Mouse (Mus musculus): ENCODE measurements around the gene Mrm3. TPM values are rescaled to one million over a fixed set of nuclear protein-coding genes. Genes with fewer than 3 reads are reported as not detected.

The Mrm3 gene
- polyA plus RNA-seq, 1 experiment, result 17.8 TPM

GRCm38 (mm10) chr11:76216049-76216540, 27.4 kb upstream of the Mrm3 start:
- peaks cover 5% of the 10 kb centered on the region for H3K36me3 ChIP-seq (ENCODE audit: control insufficient read depth, insufficient read depth)

GRCm38 (mm10) chr11:76216681-76217389, 26.7 kb upstream of the Mrm3 start:
- Histone ChIP-seq H3ac (ENCODE audit: control insufficient read depth, insufficient read length) (peak overlapping the region; percentile 10), H3K79me2 (ENCODE audit: control insufficient read depth, insufficient read depth) (peaks cover 12% of the 10 kb centered on the region), H3K4me3 (peak overlapping the region; percentile 88), H3K36me3 (ENCODE audit: control insufficient read depth, insufficient read depth) (peaks cover 5% of the 10 kb centered on the region), H3K4me2 (ENCODE audit: low read depth) (peak overlapping the region; percentile 93), H3K27me3 (ENCODE audit: control insufficient read depth, insufficient read depth, insufficient read length) (no peaks in the 10 kb centered on the region)
- peak; percentile 3 for TF ChIP-seq USF1 (IDR thresholded peaks at IDR 0.05; ENCODE audit: low read depth)
- TF ChIP-seq CEBPB (IDR thresholded peaks at IDR 0.05; ENCODE audit: insufficient read depth, poor library complexity, severe bottlenecking), result no peak
- no peak for TF ChIP-seq TCF12 (IDR thresholded peaks at IDR 0.05; ENCODE audit: insufficient read depth, poor library complexity, severe bottlenecking)
- TF ChIP-seq POLR2A (IDR thresholded peaks at IDR 0.05; ENCODE audit: insufficient read length, low read depth), result no peak

More at GRCm38 (mm10) chr11:76216049-76216540, 27.4 kb upstream of the Mrm3 start:
- H3K79me2 ChIP-seq (ENCODE audit: control insufficient read depth, insufficient read depth), result peaks cover 12% of the 10 kb centered on the region
- no peaks in the 10 kb centered on the region for H3K27me3 ChIP-seq (ENCODE audit: control insufficient read depth, insufficient read depth, insufficient read length)
- peak overlapping the region; percentile 93 for H3K4me2 ChIP-seq (ENCODE audit: low read depth)
- TF ChIP-seq TCF3 (IDR thresholded peaks at IDR 0.05; ENCODE audit: insufficient read length, low read depth), result no peak
- no peak for TF ChIP-seq CEBPB (IDR thresholded peaks at IDR 0.05; ENCODE audit: insufficient read depth, poor library complexity, severe bottlenecking)
- peak overlapping the region; percentile 88 for H3K4me3 ChIP-seq
- no peak overlapping the region for H3ac ChIP-seq (ENCODE audit: control insufficient read depth, insufficient read length)

- H3K79me2 ChIP-seq (ENCODE audit: control insufficient read depth, insufficient read depth), result peaks cover 12% of the 10 kb centered on the region
- no peak for TF ChIP-seq CEBPB (IDR thresholded peaks at IDR 0.05; ENCODE audit: insufficient read depth, poor library complexity, severe bottlenecking)
- TF ChIP-seq REST (IDR thresholded peaks at IDR 0.05; ENCODE audit: insufficient read depth, insufficient read length), result no peak
- TF ChIP-seq MAX (IDR thresholded peaks at IDR 0.05; ENCODE audit: low read depth), result peak; percentile 43
- peak in 1 of 3 experiments; percentile 38 for TF ChIP-seq MYOD1 (IDR thresholded peaks at IDR 0.05; ENCODE audit: control insufficient read depth in 1 of 3, insufficient read length in 2 of 3, low read depth in 2 of 3)
- TF ChIP-seq POLR2AphosphoS2 (IDR thresholded peaks at IDR 0.05; ENCODE audit: insufficient read length, low read depth), result peak; percentile 95
- TF ChIP-seq USF1 (IDR thresholded peaks at IDR 0.05; ENCODE audit: low read depth), result no peak
- TF ChIP-seq SRF (IDR thresholded peaks at IDR 0.05; ENCODE audit: control insufficient read depth, insufficient read length, low read depth), result no peak
- no peak for TF ChIP-seq TCF3 (IDR thresholded peaks at IDR 0.05; ENCODE audit: insufficient read length, low read depth)
- TF ChIP-seq TCF12 (IDR thresholded peaks at IDR 0.05; ENCODE audit: insufficient read depth, poor library complexity, severe bottlenecking), result no peak
- no peak for TF ChIP-seq E2F4 (IDR thresholded peaks at IDR 0.05; ENCODE audit: insufficient read depth)
- TF ChIP-seq POLR2A (IDR thresholded peaks at IDR 0.05; ENCODE audit: insufficient read length, low read depth), result peak; percentile 100
- TF ChIP-seq MYOG (IDR thresholded peaks at IDR 0.05; ENCODE audit: control insufficient read depth in 1 of 3, insufficient read depth in 1 of 3, insufficient read length in 2 of 3, low read depth in 2 of 3), result peak in 1 of 3 experiments; percentile 22
- H3K36me3 ChIP-seq (ENCODE audit: control insufficient read depth, insufficient read depth), result peaks cover 5% of the 10 kb centered on the region
- H3K27me3 ChIP-seq (ENCODE audit: control insufficient read depth, insufficient read depth, insufficient read length), result no peaks in the 10 kb centered on the region
- H3ac ChIP-seq (ENCODE audit: control insufficient read depth, insufficient read length), result peak within 1 kb of the TSS; percentile 10
- peak within 1 kb of the TSS; percentile 88 for H3K4me3 ChIP-seq
- peak within 1 kb of the TSS; percentile 93 for H3K4me2 ChIP-seq (ENCODE audit: low read depth)
Observed at GRCm38 (mm10) chr11:76217390-76217800, 26.1 kb upstream of the Mrm3 start, which contains the start of the genes Dbil5 and Gemin4. Gene Dbil5, plus strand, starts transcription at chr11:76217608. Gene Gemin4, minus strand, starts transcription at chr11:76217664.

- no peak overlapping the region for H3K4me3 ChIP-seq
- H3K4me2 ChIP-seq (ENCODE audit: low read depth), result no peak overlapping the region
- peaks cover 4% of the 10 kb centered on the region for H3K36me3 ChIP-seq (ENCODE audit: control insufficient read depth, insufficient read depth)
- TF ChIP-seq POLR2A (IDR thresholded peaks at IDR 0.05; ENCODE audit: insufficient read length, low read depth) (no peak), MAX (IDR thresholded peaks at IDR 0.05; ENCODE audit: low read depth) (no peak), USF1 (IDR thresholded peaks at IDR 0.05; ENCODE audit: low read depth) (no peak), MYOD1 (IDR thresholded peaks at IDR 0.05; ENCODE audit: control insufficient read depth in 1 of 3, insufficient read length in 2 of 3, low read depth in 2 of 3) (no peak), TCF12 (IDR thresholded peaks at IDR 0.05; ENCODE audit: insufficient read depth, poor library complexity, severe bottlenecking) (no peak), POLR2AphosphoS2 (IDR thresholded peaks at IDR 0.05; ENCODE audit: insufficient read length, low read depth) (no peak), CEBPB (IDR thresholded peaks at IDR 0.05; ENCODE audit: insufficient read depth, poor library complexity, severe bottlenecking) (no peak), SRF (IDR thresholded peaks at IDR 0.05; ENCODE audit: control insufficient read depth, insufficient read length, low read depth) (no peak), TCF3 (IDR thresholded peaks at IDR 0.05; ENCODE audit: insufficient read length, low read depth) (no peak), REST (IDR thresholded peaks at IDR 0.05; ENCODE audit: insufficient read depth, insufficient read length) (no peak), E2F4 (IDR thresholded peaks at IDR 0.05; ENCODE audit: insufficient read depth) (no peak), MYOG (IDR thresholded peaks at IDR 0.05; ENCODE audit: control insufficient read depth in 1 of 3, insufficient read depth in 1 of 3, insufficient read length in 2 of 3, low read depth in 2 of 3) (no peak)
- no peaks in the 10 kb centered on the region for H3K79me2 ChIP-seq (ENCODE audit: control insufficient read depth, insufficient read depth)
- H3ac ChIP-seq (ENCODE audit: control insufficient read depth, insufficient read length), result no peak overlapping the region
- no peaks in the 10 kb centered on the region for H3K27me3 ChIP-seq (ENCODE audit: control insufficient read depth, insufficient read depth, insufficient read length)
Observed at GRCm38 (mm10) chr11:76224631-76225030, 18.9 kb upstream of the Mrm3 start.

- no peak for TF ChIP-seq MAX (IDR thresholded peaks at IDR 0.05; ENCODE audit: low read depth)
- no peak for TF ChIP-seq MYOG (IDR thresholded peaks at IDR 0.05; ENCODE audit: control insufficient read depth in 1 of 3, insufficient read depth in 1 of 3, insufficient read length in 2 of 3, low read depth in 2 of 3)
- TF ChIP-seq MYOD1 (IDR thresholded peaks at IDR 0.05; ENCODE audit: control insufficient read depth in 1 of 3, insufficient read length in 2 of 3, low read depth in 2 of 3), result no peak
- no peak for TF ChIP-seq E2F4 (IDR thresholded peaks at IDR 0.05; ENCODE audit: insufficient read depth)
- no peak for TF ChIP-seq USF1 (IDR thresholded peaks at IDR 0.05; ENCODE audit: low read depth)
- no peak for TF ChIP-seq TCF12 (IDR thresholded peaks at IDR 0.05; ENCODE audit: insufficient read depth, poor library complexity, severe bottlenecking)
- TF ChIP-seq POLR2A (IDR thresholded peaks at IDR 0.05; ENCODE audit: insufficient read length, low read depth), result no peak
- TF ChIP-seq SRF (IDR thresholded peaks at IDR 0.05; ENCODE audit: control insufficient read depth, insufficient read length, low read depth), result no peak
- no peak for TF ChIP-seq POLR2AphosphoS2 (IDR thresholded peaks at IDR 0.05; ENCODE audit: insufficient read length, low read depth)
- no peak for TF ChIP-seq CEBPB (IDR thresholded peaks at IDR 0.05; ENCODE audit: insufficient read depth, poor library complexity, severe bottlenecking)
- TF ChIP-seq TCF3 (IDR thresholded peaks at IDR 0.05; ENCODE audit: insufficient read length, low read depth), result no peak
- no peak for TF ChIP-seq REST (IDR thresholded peaks at IDR 0.05; ENCODE audit: insufficient read depth, insufficient read length)
- Histone ChIP-seq H3K36me3 (ENCODE audit: control insufficient read depth, insufficient read depth) (peaks cover 4% of the 10 kb centered on the region), H3K79me2 (ENCODE audit: control insufficient read depth, insufficient read depth) (no peaks in the 10 kb centered on the region), H3K4me2 (ENCODE audit: low read depth) (no peak overlapping the region), H3K4me3 (no peak overlapping the region), H3ac (ENCODE audit: control insufficient read depth, insufficient read length) (no peak overlapping the region), H3K27me3 (ENCODE audit: control insufficient read depth, insufficient read depth, insufficient read length) (no peaks in the 10 kb centered on the region)
Observed at GRCm38 (mm10) chr11:76225051-76225450, 18.5 kb upstream of the Mrm3 start.
